Mouse (Mus musculus) G1E-ER4 (cell line): Measurements from ENCODE around the gene Fam172a. TPM values are rescaled to one million over a fixed set of nuclear protein-coding genes. Genes with fewer than 3 reads are reported as not detected.

Source experiments
- GATA1 ChIP-seq: IDR thresholded peaks from one replicate; pipeline ENCODE4 v1.8.0; 2012; ENCODE audit warnings: low read length, inconsistent platforms
- polyA plus RNA-seq: library from polyadenylated mRNA; stranded (reverse); fragments of >175 nt; gene quantifications from 2 replicates; pipeline ENCODE4 v1.2.3, GENCODE M21; 2012

Gene Fam172a
- polyA plus RNA-seq, 1 experiment = 98.9 TPM

DNA sequence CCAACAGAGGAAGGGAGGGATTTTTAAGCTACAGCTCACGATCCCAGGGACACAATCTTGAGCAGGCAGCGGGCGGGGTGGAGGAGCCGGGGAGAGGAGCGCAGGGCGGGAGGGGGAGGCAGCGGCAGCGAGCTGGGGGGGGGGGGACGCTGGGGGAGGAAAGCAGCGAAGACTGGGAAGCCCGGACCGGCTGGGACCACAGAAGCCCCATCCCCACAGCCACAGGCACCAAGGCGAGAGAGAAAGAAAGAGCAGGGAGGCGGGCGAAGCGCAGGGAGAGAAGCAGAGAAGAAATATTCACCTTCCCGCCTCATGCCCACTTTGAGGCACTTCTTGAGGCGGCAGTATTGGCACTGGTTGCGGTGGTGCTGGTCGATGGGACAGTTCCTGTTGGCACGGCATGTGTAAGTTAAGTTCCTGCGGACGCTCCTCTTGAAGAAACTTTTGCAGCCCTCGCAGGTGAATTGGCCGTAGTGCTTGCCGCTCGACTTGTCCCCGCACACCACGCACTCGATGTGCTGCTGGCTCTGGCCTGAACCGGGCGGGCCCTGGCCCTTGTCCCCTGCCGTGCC is 496.1 kb downstream of the Fam172a start:
- no peak for TF ChIP-seq GATA1

- TF ChIP-seq GATA1 = no peak
Observed at GRCm38 (mm10) chr13:78198391-78198870, 496.6 kb downstream of the Fam172a start.

- no peak for TF ChIP-seq GATA1
Observed at GRCm38 (mm10) chr13:78198871-78199641, 497.2 kb downstream of the Fam172a start.

DNA sequence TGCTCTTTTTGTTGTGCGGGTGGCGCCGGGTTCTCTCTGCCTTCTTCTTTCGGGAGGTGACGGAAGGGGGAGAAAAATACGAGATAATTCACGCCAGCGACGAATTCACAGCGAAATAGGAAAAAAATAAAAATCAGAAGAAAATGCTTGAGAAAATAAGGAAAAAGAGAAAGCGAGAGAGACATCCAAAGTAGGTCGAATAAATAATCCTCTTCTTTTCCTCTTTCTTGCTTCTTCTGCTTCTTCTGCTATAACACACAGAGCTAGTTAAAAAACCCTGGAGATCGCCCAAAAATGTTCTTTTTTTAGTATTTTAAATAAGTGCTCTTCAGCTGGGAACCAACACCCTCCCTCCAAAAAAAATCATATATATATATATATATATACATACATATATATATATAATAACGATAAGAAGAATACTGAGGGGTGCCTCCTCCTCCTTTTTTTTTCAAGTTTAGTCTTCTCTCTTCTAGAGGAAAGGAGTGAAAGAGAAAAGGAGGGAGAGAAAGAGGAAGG is 497.9 kb downstream of the Fam172a start, which contains the start of gene Nr2f1:
Nr2f1 (minus strand) TSS at position 116 of the 519 bp plus-strand sequence.
- TF ChIP-seq GATA1 = no peak

DNA sequence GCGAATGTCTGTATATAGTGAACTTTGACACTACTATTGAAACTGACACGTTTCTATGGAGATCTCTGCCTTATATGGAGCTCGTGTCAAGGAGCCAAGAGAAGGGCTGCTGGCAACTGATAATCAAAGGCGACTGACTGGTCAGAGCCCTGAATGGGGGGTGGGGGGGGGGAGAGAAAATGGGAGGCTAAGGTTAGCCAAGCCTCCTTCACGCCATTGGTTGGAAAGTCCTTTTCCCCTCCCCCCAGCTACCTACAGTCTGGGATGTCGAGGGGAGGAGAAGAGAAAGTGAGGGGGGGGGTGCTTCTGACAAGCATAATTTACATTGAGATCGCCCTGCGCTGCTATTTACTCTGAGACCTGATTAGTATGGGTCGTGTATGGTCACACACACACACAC is 498.6 kb downstream of the Fam172a start:
- no peak for TF ChIP-seq GATA1

DNA sequence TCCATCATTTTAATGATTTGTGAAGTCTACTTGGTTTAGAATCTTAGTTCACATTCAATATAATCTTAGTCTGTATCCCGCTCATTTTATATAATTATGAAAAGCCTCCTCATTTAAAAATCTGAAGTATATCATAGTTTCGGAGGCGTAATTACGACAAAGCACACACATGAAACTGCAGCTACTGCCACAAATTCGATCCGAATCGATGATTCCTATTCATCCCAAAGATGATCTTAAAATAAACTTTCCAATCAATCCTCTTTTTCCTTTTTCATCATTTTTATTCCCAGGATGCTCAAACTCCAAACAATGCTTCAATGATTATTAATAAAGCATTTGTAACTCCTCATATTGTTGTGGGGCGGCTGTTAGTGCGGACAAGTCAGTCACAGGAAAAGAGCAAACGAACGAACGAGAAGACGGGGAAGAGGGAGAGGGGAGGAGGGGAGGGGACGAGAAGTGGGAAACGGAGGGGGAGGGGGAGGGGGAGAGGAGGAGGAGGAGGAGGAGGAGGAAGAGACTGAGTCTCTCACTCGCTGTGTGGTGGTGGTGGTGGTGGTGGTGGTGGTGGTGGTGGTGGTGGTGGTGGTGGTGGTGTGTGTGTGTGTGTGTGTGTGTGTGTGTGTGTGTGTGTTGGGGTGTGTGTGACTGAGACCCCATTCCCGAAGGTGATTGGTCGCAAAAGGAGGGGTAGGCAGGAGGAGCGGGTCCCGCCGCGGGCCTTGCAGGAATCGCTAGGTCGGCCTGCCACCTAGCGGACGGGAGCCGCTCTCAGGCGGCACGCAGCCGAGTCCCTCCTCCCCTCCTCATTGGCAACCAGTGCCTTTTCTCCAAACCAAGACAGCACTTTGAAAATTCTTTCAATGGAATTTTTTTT is 499.4 kb downstream of the Fam172a start:
- no peak for TF ChIP-seq GATA1

- no peak for TF ChIP-seq GATA1
Observed at GRCm38 (mm10) chr13:78201871-78202565, 500.2 kb downstream of the Fam172a start.

DNA sequence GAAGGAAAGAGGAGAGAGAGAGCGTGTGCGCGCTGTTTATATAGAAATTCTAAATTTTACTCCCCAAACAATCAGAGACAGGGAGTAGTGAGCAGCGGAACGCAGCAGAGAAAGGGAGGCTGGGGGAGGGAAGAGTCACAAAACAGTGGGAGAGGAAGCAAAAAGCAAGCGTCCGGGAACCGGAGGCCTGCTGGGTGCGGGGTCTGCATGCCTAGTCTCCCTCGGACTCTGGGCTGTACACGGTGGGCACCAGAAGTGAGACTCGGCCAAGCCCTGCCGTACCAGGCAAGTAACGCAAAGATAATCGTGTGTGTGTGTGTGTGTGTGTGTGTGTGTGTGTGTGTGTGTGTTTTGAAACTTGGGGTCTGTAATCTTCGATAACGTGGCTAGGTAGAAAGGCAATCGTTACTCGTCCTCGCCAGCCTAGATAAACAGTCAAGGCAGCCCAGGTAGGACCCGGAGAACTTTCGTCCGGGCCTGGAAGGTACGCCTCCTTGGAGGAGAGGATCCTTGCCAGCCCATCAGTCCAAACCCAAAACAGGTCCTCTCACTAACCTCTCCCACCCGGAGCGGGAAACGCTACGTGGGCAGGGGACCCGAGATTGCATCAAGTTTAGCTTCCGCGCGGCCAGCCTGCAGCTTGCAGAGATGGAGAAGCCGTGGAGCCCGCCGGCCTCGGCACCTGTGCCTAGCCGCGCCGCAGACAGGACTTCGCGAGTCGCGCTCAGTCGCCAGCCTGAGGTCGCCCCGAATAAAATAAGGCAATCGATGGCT is 500.9 kb downstream of the Fam172a start:
- TF ChIP-seq GATA1 = no peak

- TF ChIP-seq GATA1 = no peak
Observed at GRCm38 (mm10) chr13:78203348-78204061, 501.7 kb downstream of the Fam172a start.

- TF ChIP-seq GATA1 = no peak
Observed at GRCm38 (mm10) chr13:78205426-78205825, 503.6 kb downstream of the Fam172a start.

- no peak for TF ChIP-seq GATA1
Observed at GRCm38 (mm10) chr13:78206891-78207430, 505.1 kb downstream of the Fam172a start.

DNA sequence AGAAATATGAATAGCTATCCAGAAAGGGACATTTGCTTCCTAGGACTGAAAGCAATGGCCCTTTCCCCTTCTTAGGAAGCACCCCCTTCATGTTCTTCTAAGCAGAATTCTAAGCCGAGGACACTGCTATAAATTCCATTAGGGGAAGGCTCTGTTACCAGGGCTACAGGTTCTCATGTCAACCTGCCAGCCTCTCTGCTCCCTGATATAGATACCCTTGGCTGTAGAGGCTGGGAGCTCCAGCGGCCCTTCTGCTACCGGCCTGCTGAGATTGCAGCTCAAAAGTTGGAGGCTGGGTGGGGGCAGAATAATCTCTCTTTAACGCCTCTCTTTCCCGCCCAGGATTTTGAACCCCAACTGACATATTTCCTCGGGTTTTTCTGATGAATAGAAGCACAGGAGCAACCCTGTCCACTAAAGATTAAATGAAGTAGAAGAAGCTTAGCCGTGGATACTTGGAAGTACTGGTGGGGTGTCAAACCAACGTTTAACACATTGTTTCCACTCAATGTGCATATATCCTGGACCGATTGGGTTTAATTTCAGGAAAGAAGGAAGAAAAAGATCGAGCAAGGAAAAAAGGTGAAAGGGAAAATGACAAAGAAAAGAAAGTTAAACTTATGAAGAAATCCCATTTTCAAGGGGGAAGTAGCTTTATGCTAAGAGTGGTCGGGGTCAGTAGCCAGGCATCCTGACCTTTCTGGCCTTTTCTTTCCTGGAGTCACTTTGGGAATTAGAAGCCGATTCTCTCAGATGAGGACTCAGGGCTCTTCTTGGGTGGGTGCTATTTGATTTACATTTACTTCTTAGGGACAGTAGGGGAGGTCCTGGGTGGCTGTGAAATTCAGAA is 506.2 kb downstream of the Fam172a start:
- TF ChIP-seq GATA1 = no peak

- TF ChIP-seq GATA1 = no peak
Observed at GRCm38 (mm10) chr13:78208689-78209410, 507.0 kb downstream of the Fam172a start.
